Mouse (Mus musculus) stomach, postnatal 0 days (tissue): ENCODE measurements around the gene Grm6. TPM values are rescaled to one million over a fixed set of nuclear protein-coding genes. Genes with fewer than 3 reads are reported as not detected.

Source experiments
- ATAC-seq: fragments of 200-750 bp; cut with Nextera tagmentation; 2 replicates; pipeline ENCODE4 v1.8.0; 2017; ENCODE audit not compliant: low FRiP score, low TSS enrichment
- DNase-seq: peaks from one replicate; pipeline ENCODE4 v3.0.0-alpha.2; 2016; ENCODE audit warnings: low spot score
- H3K27ac ChIP-seq: fragments of 300-500 bp; sonication (generic); replicated peaks from 2 replicates; pipeline ENCODE4 v1.5.1; 2014; ENCODE audit warnings: mild to moderate bottlenecking, control low read depth
- H3K27me3 ChIP-seq: fragments of 300-500 bp; sonication (generic); 2 replicates; pipeline ENCODE4 v1.6.1; 2014; ENCODE audit warnings: low read length; ENCODE audit not compliant: control insufficient read depth, insufficient read depth
- H3K36me3 ChIP-seq: fragments of 300-500 bp; sonication (generic); 2 replicates; pipeline ENCODE4 v1.6.1; 2014; ENCODE audit warnings: low read length, mixed read lengths; ENCODE audit not compliant: control insufficient read depth, insufficient read depth
- H3K4me1 ChIP-seq: fragments of 300-500 bp; sonication (generic); replicated peaks from 2 replicates; pipeline ENCODE4 v1.6.1; 2014; ENCODE audit warnings: antibody characterized with exemption; ENCODE audit not compliant: control insufficient read depth, insufficient read depth
- H3K4me2 ChIP-seq: fragments of 300-500 bp; sonication (generic); replicated peaks from 2 replicates; pipeline ENCODE4 v1.6.1; 2014; ENCODE audit warnings: low read depth, mild to moderate bottlenecking, control low read depth, moderate library complexity
- H3K4me3 ChIP-seq: fragments of 300-500 bp; sonication (generic); 2 replicates; pipeline ENCODE4 v1.5.1; 2014; ENCODE audit warnings: low read depth, low read length, control low read depth
- H3K9ac ChIP-seq: fragments of 300-500 bp; sonication (generic); 2 replicates; pipeline ENCODE4 v1.6.1; 2014; ENCODE audit warnings: mild to moderate bottlenecking, low read length, control low read depth, mixed read lengths
- H3K9me3 ChIP-seq: fragments of 300-500 bp; sonication (generic); 2 replicates; pipeline ENCODE4 v1.6.1; 2016; ENCODE audit warnings: low read length; ENCODE audit not compliant: control insufficient read depth
- CTCF ChIP-seq: IDR thresholded peaks from 2 replicates; pipeline ENCODE4 v1.5.1; 2016; ENCODE audit warnings: antibody characterized with exemption, low read depth, mild to moderate bottlenecking, moderate library complexity
- EP300 ChIP-seq: optimal IDR thresholded peaks from 2 replicates; pipeline ENCODE3; 2016; ENCODE audit warnings: antibody characterized with exemption
- WGBS: fragments of 180-500 bp; shearing (Covaris S2); extraction: QIAGEN DNeasy Blood & Tissue Kit; methylation state at CpG from one replicate; pipeline ENCODE4 v1.1.7; 2014; 5-methylcytosine and 5-hydroxymethylcytosine counted together
- polyA plus RNA-seq: library from polyadenylated mRNA; unstranded; fragments of >200 nt; fragmentation: Nextera tagmentation; extraction: Ambion mirVana; gene quantifications from 2 replicates; pipeline ENCODE4 v1.2.1, GENCODE M21; 2015

Gene Grm6
- polyA plus RNA-seq, 1 experiment from 2014 or later, result not detected

- DNase-seq, result peak; percentile 32
- Histone ChIP-seq H3K9me3 (no peaks in the 10 kb centered on the region), H3K4me3 (peak overlapping the region; percentile 41), H3K4me2 (peak overlapping the region; percentile 65), H3K27me3 (peaks cover 5% of the 10 kb centered on the region; the same call in 1 of the 2 replicates), H3K36me3 (no peaks in the 10 kb centered on the region), H3K27ac (no peak overlapping the region), H3K9ac (no peak overlapping the region), H3K4me1 (0 out of 2 replicates have a peak, but pooled peaks cover 3% of the 10 kb centered on the region)
- ATAC-seq, result peak; percentile 44
- WGBS, result under 1% methylated on average over 51 of the region's 72 CpGs
- TF ChIP-seq EP300, result no peak
- TF ChIP-seq CTCF, result no peak
Measured at GRCm38 (mm10) chr11:50850989-50851601, 610 bp downstream of the Grm6 start.

GRCm38 (mm10) chr11:50878641-50879040 is 28.2 kb downstream of the Grm6 start:
- Histone ChIP-seq H3K27me3 (no peaks in the 10 kb centered on the region), H3K4me3 (no peak overlapping the region), H3K36me3 (peaks cover 6% of the 10 kb centered on the region; the same call in 1 of the 2 replicates), H3K9me3 (no peaks in the 10 kb centered on the region), H3K27ac (no peak overlapping the region), H3K4me1 (no peaks in the 10 kb centered on the region), H3K4me2 (no peak overlapping the region), H3K9ac (no peak overlapping the region)
- DNase-seq (no peak), ATAC-seq (no peak)
- 94% methylated on average over 3 of the region's 3 CpGs for WGBS
- TF ChIP-seq CTCF, result no peak
- no peak for TF ChIP-seq EP300

DNA sequence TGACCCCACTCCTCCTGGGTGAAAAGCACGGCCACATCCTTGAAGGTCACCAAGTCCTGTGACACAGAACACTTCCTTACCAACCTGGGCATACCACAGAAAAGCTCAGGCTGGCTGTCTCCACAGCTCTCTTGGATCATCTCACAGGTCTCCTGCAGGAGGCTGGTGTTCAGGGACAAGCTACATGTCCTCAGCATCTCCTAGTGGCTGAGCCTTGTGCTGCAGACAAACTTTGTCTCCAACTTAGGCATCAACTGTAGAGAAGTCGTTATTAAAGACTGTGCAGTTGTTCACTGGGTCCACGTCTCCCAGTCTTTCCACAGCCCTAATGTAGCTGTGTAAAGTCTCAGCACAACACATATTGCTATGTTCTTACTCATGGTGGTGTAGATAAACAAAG is 33.3 kb downstream of the Grm6 start:
- Histone ChIP-seq H3K27me3 (no peaks in the 10 kb centered on the region), H3K4me3 (no peak overlapping the region), H3K4me2 (no peak overlapping the region), H3K36me3 (no peaks in the 10 kb centered on the region), H3K9me3 (no peaks in the 10 kb centered on the region), H3K9ac (no peak overlapping the region), H3K27ac (no peak overlapping the region), H3K4me1 (no peaks in the 10 kb centered on the region)
- TF ChIP-seq EP300, result no peak
- TF ChIP-seq CTCF, result peak; percentile 50
- DNase-seq, result no peak
- no peak for ATAC-seq
- WGBS, result 79% methylated on average over 3 of the region's 3 CpGs

GRCm38 (mm10) chr11:50886231-50886932 is 35.9 kb downstream of the Grm6 start:
- WGBS, result 42% methylated on average over 8 of the region's 8 CpGs
- no peak for DNase-seq
- TF ChIP-seq CTCF (no peak), EP300 (no peak)

GRCm38 (mm10) chr11:50886933-50887293 is 36.4 kb downstream of the Grm6 start:
- peak overlapping the region; percentile 42 for H3K4me3 ChIP-seq
- peak overlapping the region; percentile 69 for H3K4me2 ChIP-seq
- DNase-seq (peak; percentile 17), ATAC-seq (peak; percentile 12; the same call in 1 of the 2 replicates)
- no peaks in the 10 kb centered on the region for H3K36me3 ChIP-seq
- H3K27ac ChIP-seq, result peak overlapping the region; percentile 5; the same call in 1 of the 2 replicates
- H3K9ac ChIP-seq, result peak overlapping the region; percentile 53; the same call in 1 of the 2 replicates
- TF ChIP-seq CTCF, result no peak
- TF ChIP-seq EP300, result no peak
- no peaks in the 10 kb centered on the region for H3K9me3 ChIP-seq
- H3K27me3 ChIP-seq, result no peaks in the 10 kb centered on the region
- H3K4me1 ChIP-seq, result no peaks in the 10 kb centered on the region
- 12% methylated on average over 10 of the region's 10 CpGs for WGBS

More at GRCm38 (mm10) chr11:50886231-50886932, 35.9 kb downstream of the Grm6 start:
- Histone ChIP-seq H3K4me1 (no peaks in the 10 kb centered on the region), H3K36me3 (no peaks in the 10 kb centered on the region), H3K9me3 (no peaks in the 10 kb centered on the region), H3K27ac (no peak overlapping the region), H3K4me2 (peak overlapping the region; percentile 69), H3K4me3 (peak overlapping the region; percentile 42), H3K9ac (no peak overlapping the region), H3K27me3 (no peaks in the 10 kb centered on the region)
- ATAC-seq, result no peak
